Mouse (Mus musculus) heart, postnatal 25 days (tissue): ENCODE data around the gene Fxyd5. TPM values are rescaled to one million over a fixed set of nuclear protein-coding genes. Genes with fewer than 3 reads are reported as not detected.

Experiments used
- DNase-seq: peaks from one replicate; pipeline ENCODE4 v3.0.0; 2022; ENCODE audit warnings: low spot score
- intact Hi-C: fragments of 180-260 bp; cut with DNase I; formaldehyde crosslinking; loops from one replicate; pipeline ENCODE4 v1.15.1; 2025
- microRNA-seq: library from miRNA; unstranded; fragments of <30 nt; microRNA quantifications from one replicate; pipeline ENCODE4 v1.2.0, GENCODE M21; 2022
- total RNA-seq, 2 experiments: library from RNA; stranded (reverse); gene quantifications; 2 replicates each; pipeline ENCODE4 v1.2.3; 2021

The Fxyd5 gene
- total RNA-seq, 2 experiments from 2014 or later: 26.1 to 31.0 TPM

DNA sequence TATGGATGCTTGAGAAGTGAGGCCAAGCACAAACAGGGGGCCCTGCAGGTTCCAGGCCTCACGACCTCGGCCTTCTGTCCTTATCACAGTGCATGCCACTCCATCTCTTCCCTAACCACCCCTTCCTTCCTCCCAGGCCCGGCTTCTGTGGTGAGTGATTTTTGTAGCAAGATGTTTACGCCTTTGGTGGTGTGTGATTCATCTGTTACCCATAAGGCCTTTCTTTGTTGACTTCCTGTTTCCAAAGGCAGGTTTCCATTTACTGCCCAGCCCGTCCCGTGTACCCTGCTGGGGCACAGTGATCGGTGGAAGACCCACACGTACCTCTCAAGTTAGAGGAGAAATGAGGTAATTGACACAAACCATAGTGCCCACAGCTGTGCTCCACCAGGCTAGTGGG, 39.6 kb downstream of the Fxyd5 start:
- peak; percentile 31 for DNase-seq
- intact Hi-C loops: no loop called here

DNA sequence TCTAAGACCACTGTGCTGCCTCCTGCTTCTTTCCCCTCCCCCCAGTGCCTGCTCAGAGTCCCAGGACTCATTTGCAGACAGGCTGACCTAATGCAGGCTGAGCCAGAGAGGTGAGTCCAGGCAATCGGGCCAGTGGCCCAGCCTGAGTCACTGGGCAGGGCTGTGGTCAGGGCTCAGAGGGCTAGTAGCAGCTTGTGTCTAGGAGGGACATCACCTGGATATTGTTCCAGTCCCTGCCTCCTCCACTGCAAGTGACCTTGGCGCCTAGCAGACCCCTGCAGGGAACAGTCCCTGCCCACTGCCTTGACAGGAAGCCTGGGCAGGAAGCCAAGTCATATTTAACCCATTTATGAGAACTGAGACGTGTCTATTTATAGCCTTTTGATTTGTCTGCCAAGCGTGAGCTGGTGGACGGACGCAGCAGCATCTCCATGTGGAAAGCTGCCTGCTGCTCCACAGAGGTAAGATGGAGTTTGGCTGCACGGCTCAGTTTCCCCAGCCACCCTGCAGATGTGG, 41.7 kb downstream of the Fxyd5 start:
- DNase-seq: peak; percentile 47

DNA sequence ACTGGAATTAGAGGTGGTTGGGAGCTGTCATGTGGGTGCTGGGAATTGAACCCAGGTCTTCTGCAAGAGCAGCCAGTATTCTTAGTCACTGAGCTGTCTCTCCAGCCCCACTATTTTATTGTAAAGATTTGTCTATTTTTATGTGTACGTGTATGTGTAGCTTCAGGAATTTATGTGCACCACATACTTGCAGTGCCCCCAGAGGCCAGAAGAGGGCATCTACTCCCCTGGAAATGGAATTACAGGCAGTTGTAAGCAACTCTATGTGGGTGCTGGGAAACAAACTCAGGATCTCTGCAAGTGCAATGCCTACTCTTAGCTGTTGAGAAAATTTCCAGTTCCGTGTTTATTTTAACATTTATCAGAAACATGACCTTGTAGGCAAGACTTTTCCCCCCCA, 45.8 kb downstream of the Fxyd5 start:
- intact Hi-C loops: no loop called here
- DNase-seq: no peak

More for the DNA sequence above, 41.7 kb downstream of the Fxyd5 start:
- intact Hi-C loops: no loop called here

DNA sequence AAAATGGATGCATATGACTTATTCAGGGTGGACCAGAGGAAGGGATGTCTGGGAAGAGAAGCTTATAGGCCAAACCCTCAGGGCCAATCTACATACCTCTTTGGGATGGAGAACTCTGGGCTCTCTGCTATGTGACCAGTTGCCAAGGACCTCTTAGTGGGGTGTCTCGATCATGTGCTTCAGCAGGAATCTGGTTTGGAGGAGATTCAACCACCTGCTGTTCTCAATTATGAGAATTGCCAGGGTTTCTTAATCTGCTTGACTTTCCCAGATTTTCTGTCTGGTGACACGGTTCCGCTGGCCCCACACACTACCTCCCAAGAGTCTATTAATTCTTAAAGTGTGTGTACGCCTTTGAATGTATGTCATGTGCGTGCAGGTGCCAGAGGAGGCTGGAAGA, 48.3 kb downstream of the Fxyd5 start:
- intact Hi-C loops: no loop called here
- no peak for DNase-seq

DNA sequence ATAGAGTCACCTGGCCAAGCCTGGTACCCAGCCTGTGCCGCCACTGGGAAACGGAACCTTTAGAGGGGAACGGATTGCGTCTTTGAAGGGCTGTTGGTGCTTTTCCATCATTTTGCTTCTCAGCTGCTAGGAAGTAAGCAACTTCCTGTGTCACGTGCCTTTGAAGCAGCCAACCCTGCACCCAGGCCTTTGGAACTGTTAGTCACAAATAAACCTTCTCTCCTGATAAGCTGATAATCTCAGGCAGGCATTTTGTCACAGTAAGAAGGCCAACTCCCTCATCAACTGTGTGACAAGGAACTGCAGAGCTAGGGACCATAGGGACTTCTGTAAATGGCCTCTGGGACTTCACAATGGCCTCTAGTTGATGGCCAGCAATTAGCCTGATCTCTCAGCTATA, 50.1 kb downstream of the Fxyd5 start:
- intact Hi-C loops: no loop called here
- DNase-seq: no peak

DNA sequence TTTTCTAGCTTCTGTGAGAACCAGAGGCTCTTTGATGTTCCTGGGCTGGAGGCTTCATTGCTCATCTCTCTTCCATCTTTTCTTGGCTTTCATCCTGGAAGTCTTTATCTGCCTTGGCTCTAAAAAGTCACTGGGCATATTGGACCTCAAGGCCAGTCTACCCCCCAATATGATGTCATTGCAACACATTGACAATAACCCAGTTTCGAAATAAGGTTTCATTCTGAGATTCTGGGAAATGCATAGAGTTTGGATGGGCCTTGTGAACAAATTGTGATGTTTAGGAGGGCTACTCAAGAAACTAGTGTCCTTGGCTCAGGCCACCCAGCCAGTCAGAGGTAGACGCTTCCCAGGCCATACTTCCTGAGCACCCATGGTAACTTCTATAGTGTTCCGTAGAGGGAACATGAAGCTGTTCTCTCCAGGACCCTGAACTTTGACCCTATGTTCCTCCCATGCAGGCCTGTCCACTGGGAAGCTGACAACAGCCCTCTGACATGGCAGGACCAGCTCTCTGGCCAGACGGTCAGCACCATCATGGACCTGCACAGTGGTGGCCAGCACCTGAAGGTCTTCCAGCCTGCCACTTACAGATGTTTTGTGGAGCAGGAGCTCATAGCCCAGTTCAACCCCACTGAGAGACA, 53.6 kb downstream of the Fxyd5 start:
- intact Hi-C loops: no loop called here
- no peak for DNase-seq

DNA sequence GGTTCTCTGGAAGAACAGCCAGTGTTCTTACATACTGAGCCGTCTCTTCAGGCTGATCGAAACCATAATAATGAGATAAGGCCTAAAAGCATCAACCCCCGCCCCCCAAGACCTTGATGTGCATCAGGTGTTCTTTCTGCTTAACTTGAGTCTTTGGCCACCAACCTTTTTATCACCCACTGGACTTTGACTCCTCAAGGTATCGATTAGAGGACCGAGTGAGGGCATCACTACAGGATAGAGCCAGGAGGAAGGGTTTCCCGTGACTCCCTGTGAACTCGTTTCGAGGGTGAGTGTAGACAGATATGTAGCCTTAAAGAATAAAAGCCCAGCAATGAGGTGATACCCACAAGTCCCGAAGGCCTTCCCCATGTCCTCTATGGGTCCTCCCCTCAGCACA, 56.9 kb downstream of the Fxyd5 start:
- DNase-seq: no peak
- intact Hi-C loops: no loop called here

Small RNA genes lying within 50 kb of the gene (microRNA-seq; reads per million reads assigned to microRNA genes)
- not detected for gene Mir7050

Other genes with a start within 250 kb of the Fxyd5 start
- gene Ffar2, start 218.7 kb downstream of the Fxyd5 start, total RNA-seq: under 1 TPM in 1 of 2 experiments, not detected in 1; 0.22 TPM
- not detected for gene Ffar3, start 186.3 kb downstream of the Fxyd5 start, total RNA-seq
- not detected for gene Ffar1, start 180.9 kb downstream of the Fxyd5 start, total RNA-seq
- 1 to 10 TPM in 1 of 2 experiments, under 1 TPM in 1; 0.78 to 1.4 TPM for gene Cd22, start 162.1 kb downstream of the Fxyd5 start, total RNA-seq
- under 1 TPM in 1 of 2 experiments, not detected in 1; 0.36 TPM for gene Mag, start 127.6 kb downstream of the Fxyd5 start, total RNA-seq
- gene Hamp2, start 117.8 kb downstream of the Fxyd5 start, total RNA-seq: 1 to 10 TPM; 6.5 to 9.5 TPM
- 10 to 100 TPM; 16.8 to 34.4 TPM for gene Hamp, start 98.4 kb downstream of the Fxyd5 start, total RNA-seq
- gene Usf2, start 85.7 kb downstream of the Fxyd5 start, total RNA-seq: 100 to 1,000 TPM; 103 to 121 TPM
- gene Lsr, start 69.0 kb downstream of the Fxyd5 start, total RNA-seq: 1 to 10 TPM; 4.3 to 5.6 TPM
- under 1 TPM in 1 of 2 experiments, not detected in 1; 0.29 TPM for gene Fam187b, start 68.7 kb downstream of the Fxyd5 start, total RNA-seq
- 1 to 10 TPM in 1 of 2 experiments, under 1 TPM in 1; 0.70 to 1.3 TPM for gene Fxyd7, start 9.0 kb upstream of the Fxyd5 start, total RNA-seq
- 100 to 1,000 TPM; 861 to 862 TPM for gene Fxyd1, start 14.7 kb upstream of the Fxyd5 start, total RNA-seq
- gene Lgi4, start 16.9 kb upstream of the Fxyd5 start, total RNA-seq: 1 to 10 TPM; 2.6 to 4.8 TPM
- 1 to 10 TPM; 3.1 to 3.8 TPM for gene Fxyd3, start 34.2 kb upstream of the Fxyd5 start, total RNA-seq
- 1 to 10 TPM; 2.1 to 3.4 TPM for gene Hpn, start 72.8 kb upstream of the Fxyd5 start, total RNA-seq
- 10 to 100 TPM; 21.2 to 21.8 TPM for gene Scn1b, start 84.5 kb upstream of the Fxyd5 start, total RNA-seq
- gene Gramd1a, start 113.4 kb upstream of the Fxyd5 start, total RNA-seq: 10 to 100 TPM; 25.7 to 30.0 TPM
- not detected for gene Scgb2b2, start 248.0 kb upstream of the Fxyd5 start, total RNA-seq
- not detected for gene Scgb1b2, start 249.3 kb upstream of the Fxyd5 start, total RNA-seq